Mouse (Mus musculus): ENCODE measurements at regions not wholly inside any gene's neighbourhood (a gene's known extent, or its start where the extent isn't known, plus 50 kb on each side); places are given as distances from the start of the nearest gene placed in this dataset.

DNA sequence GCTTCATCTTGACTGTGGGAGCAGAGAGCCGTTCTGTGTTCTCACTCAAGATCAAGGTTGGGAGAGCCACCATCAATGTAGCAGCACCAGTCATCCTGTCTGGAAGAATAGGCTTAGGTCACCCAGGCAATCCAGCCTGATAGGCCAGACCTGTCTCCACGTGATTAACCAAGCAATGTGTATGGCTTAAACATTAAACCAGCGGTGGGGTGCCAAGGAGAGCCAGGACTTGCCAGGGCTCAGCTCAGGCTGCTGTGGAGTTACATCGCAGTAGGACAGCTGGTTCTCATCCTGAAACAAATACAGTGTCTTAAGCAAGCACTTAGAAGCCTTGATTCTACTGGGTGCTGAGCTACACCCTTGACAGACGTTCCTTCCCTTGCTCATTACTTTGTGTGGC, 207.9 kb downstream of the Plpp3 start:
- no peak for DNase-seq

GRCm38 (mm10) chr4:105376591-105376990, 219.4 kb downstream of the Plpp3 start:
- Histone ChIP-seq H3K4me3 (replicated peaks; ENCODE audit: insufficient read depth, low read depth, low read length) (no peak overlapping the region), H3K27ac (ENCODE audit: insufficient read depth, low read length) (no peak overlapping the region), H3K27me3 (ENCODE audit: control insufficient read depth, insufficient read depth, low read length) (no peaks in the 10 kb centered on the region), H3K4me1 (ENCODE audit: control insufficient read depth, insufficient read depth, low read length) (no peaks in the 10 kb centered on the region)
- DNase-seq: no peak
- WGBS: 29% methylated on average over 5 of the region's 5 CpGs
- TF ChIP-seq POLR2A (IDR thresholded peaks at IDR 0.05; ENCODE audit: borderline replicate concordance, insufficient read depth, low read length) (no peak), CTCF (IDR thresholded peaks at IDR 0.05; ENCODE audit: borderline replicate concordance, insufficient read depth, low read depth, low read length) (no peak)

More for the DNA sequence above, 207.9 kb downstream of the Plpp3 start:
- H3K27me3 ChIP-seq (ENCODE audit: control insufficient read depth, insufficient read depth, low read length): no peaks in the 10 kb centered on the region; the same call in 1 of the 2 replicates
- no peak overlapping the region for H3K27ac ChIP-seq (ENCODE audit: insufficient read depth, low read length)
- 67% methylated on average over 5 of the region's 5 CpGs for WGBS
- H3K4me3 ChIP-seq (replicated peaks; ENCODE audit: insufficient read depth, low read depth, low read length): no peak overlapping the region
- no peak for TF ChIP-seq CTCF (IDR thresholded peaks at IDR 0.05; ENCODE audit: borderline replicate concordance, insufficient read depth, low read depth, low read length)
- TF ChIP-seq POLR2A (IDR thresholded peaks at IDR 0.05; ENCODE audit: borderline replicate concordance, insufficient read depth, low read length): no peak
- H3K4me1 ChIP-seq (ENCODE audit: control insufficient read depth, insufficient read depth, low read length): no peaks in the 10 kb centered on the region

DNA sequence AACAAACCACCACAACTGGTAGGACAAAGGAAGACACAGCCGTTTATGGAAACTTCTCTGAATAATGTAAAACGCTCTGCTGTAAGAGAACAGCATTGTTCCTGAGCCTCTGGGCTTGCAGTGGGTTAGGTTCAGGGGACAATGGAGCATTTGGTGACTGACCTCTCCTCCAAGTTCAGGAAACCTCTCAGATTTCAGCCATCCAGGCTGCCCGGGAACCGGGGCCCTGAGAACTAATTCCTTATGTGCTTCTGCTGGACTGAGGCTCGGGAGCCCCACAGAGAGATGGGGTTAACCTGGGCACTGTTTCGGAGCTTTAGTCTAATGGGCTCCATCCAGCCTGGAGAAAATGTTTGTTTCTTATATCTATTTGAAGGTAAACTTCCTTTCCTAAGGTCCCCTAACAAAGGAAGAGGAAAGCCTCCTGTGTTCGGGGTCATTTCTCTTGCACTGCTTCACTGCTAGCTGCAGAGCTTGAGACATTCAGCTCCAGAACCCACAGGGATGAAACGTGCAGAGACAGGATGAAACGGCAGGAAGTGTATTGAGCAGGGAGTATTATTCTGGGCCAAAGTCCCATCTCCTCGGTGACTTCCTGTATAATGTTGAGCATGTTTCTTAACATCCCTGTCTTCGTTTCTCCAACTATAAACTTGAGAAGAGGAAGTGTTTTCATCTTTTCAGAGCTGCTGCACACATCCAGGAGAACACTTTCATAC, 220.5 kb downstream of the Plpp3 start:
- no peak for DNase-seq
- no peak for TF ChIP-seq POLR2A (IDR thresholded peaks at IDR 0.05; ENCODE audit: borderline replicate concordance, insufficient read depth, low read length)
- no peak for TF ChIP-seq CTCF (IDR thresholded peaks at IDR 0.05; ENCODE audit: borderline replicate concordance, insufficient read depth, low read depth, low read length)
- Histone ChIP-seq H3K4me1 (ENCODE audit: control insufficient read depth, insufficient read depth, low read length) (no peaks in the 10 kb centered on the region), H3K27me3 (ENCODE audit: control insufficient read depth, insufficient read depth, low read length) (no peaks in the 10 kb centered on the region), H3K4me3 (replicated peaks; ENCODE audit: insufficient read depth, low read depth, low read length) (no peak overlapping the region), H3K27ac (ENCODE audit: insufficient read depth, low read length) (no peak overlapping the region)
- 74% methylated on average over 11 of the region's 11 CpGs for WGBS

DNA sequence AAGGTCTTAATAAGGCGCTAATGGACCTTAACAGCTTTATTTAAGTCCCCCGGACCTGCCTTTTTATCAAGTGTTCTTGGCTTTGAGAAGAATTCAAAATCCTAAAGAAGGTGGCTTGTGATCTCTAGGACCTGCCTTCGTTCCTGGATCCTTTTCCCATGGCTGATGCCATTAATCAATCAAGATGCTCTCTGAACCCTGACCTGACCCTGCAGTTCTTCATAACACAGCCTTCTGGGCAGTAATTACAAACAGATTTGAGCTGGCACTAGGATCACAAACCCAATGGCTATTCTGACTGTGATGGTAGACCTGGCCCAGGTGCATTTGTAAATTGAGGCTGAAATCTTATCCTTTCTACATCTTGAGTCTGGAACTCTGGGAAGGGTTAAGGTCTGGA, 227.7 kb downstream of the Plpp3 start:
- H3K4me3 ChIP-seq (replicated peaks; ENCODE audit: insufficient read depth, low read depth, low read length): no peak overlapping the region
- H3K4me1 ChIP-seq (ENCODE audit: control insufficient read depth, insufficient read depth, low read length): no peaks in the 10 kb centered on the region
- DNase-seq: no peak
- WGBS: 90% methylated on average over 3 of the region's 3 CpGs
- no peaks in the 10 kb centered on the region for H3K27me3 ChIP-seq (ENCODE audit: control insufficient read depth, insufficient read depth, low read length)
- no peak overlapping the region for H3K27ac ChIP-seq (ENCODE audit: insufficient read depth, low read length)
- no peak for TF ChIP-seq CTCF (IDR thresholded peaks at IDR 0.05; ENCODE audit: borderline replicate concordance, insufficient read depth, low read depth, low read length)

DNA sequence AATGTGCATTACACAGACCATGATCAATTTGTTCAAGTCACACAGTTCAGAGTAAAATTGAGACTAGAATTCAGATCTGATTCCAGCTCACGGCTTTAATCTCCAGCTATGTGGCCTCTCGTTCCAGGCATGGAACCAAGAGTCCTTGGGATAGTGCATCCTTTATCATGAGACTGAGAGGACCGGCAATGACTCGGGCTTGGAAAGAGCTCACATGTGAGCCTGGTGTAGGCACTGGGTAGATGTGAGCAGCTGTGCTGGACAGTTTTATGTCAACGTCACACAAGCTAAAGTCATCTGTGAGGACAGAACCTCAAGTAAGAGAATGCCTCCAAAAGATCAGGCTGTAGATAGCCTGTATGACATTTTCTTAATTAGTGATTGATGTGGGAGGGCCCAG, 228.3 kb downstream of the Plpp3 start:
- WGBS: 96% methylated on average over 5 of the region's 5 CpGs
- TF ChIP-seq CTCF (IDR thresholded peaks at IDR 0.05; ENCODE audit: borderline replicate concordance, insufficient read depth, low read depth, low read length) (no peak), POLR2A (IDR thresholded peaks at IDR 0.05; ENCODE audit: borderline replicate concordance, insufficient read depth, low read length) (no peak)
- Histone ChIP-seq H3K27ac (ENCODE audit: insufficient read depth, low read length) (no peak overlapping the region), H3K27me3 (ENCODE audit: control insufficient read depth, insufficient read depth, low read length) (no peaks in the 10 kb centered on the region), H3K4me1 (ENCODE audit: control insufficient read depth, insufficient read depth, low read length) (no peaks in the 10 kb centered on the region), H3K4me3 (replicated peaks; ENCODE audit: insufficient read depth, low read depth, low read length) (no peak overlapping the region)
- no peak for DNase-seq

DNA sequence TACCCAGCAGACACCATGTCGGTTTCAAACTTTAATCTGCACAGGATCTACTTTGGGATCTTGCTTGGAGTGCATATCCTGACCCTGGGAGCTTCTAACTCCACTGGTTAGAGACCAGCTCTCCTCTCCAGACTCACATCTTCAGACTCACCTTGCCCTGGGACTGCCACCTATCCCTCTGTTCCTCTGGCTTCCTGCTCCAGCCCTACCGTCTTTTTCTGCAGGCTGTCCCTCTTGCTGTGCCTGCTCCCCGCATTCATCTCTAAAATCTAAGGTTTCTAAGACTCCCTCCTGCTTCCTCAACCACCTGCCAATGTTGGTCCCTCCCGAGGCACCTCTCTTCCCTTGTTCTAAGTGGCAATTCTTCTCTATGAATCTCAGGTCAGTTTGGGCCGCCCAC, 233.2 kb downstream of the Plpp3 start:
- no peaks in the 10 kb centered on the region for H3K27me3 ChIP-seq (ENCODE audit: control insufficient read depth, insufficient read depth, low read length)
- DNase-seq: no peak
- H3K4me1 ChIP-seq (ENCODE audit: control insufficient read depth, insufficient read depth, low read length): no peaks in the 10 kb centered on the region
- WGBS: 31% methylated on average over 5 of the region's 5 CpGs
- no peak overlapping the region for H3K4me3 ChIP-seq (replicated peaks; ENCODE audit: insufficient read depth, low read depth, low read length)
- no peak overlapping the region for H3K27ac ChIP-seq (ENCODE audit: insufficient read depth, low read length)
- no peak for TF ChIP-seq POLR2A (IDR thresholded peaks at IDR 0.05; ENCODE audit: borderline replicate concordance, insufficient read depth, low read length)
- TF ChIP-seq CTCF (IDR thresholded peaks at IDR 0.05; ENCODE audit: borderline replicate concordance, insufficient read depth, low read depth, low read length): no peak

DNA sequence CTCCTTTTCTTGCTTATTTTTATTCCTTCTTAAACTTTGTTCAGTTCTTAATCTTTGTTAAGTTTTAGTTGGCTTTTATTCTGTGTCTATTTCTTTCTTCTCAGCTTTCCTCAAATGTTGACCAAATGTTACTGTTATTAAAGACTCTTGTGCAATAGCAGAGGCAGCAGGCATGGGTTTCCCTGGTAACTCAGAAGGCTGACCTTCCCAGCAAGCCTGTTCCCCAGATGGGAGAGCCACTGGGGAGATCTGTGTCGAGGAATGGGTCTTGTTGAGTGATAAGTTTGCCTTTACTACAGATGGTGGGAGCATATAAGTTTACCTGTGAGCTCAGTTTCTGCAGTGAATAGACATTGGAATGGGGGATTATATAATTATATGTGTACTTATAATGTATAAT, 237.2 kb downstream of the Plpp3 start:
- H3K27ac ChIP-seq (ENCODE audit: insufficient read depth, low read length): no peak overlapping the region
- TF ChIP-seq CTCF (IDR thresholded peaks at IDR 0.05; ENCODE audit: borderline replicate concordance, insufficient read depth, low read depth, low read length) (no peak), POLR2A (IDR thresholded peaks at IDR 0.05; ENCODE audit: borderline replicate concordance, insufficient read depth, low read length) (no peak)
- H3K4me3 ChIP-seq (replicated peaks; ENCODE audit: insufficient read depth, low read depth, low read length): no peak overlapping the region
- WGBS: 36% methylated on average over 1 of the region's 1 CpGs
- H3K27me3 ChIP-seq (ENCODE audit: control insufficient read depth, insufficient read depth, low read length): no peaks in the 10 kb centered on the region
- H3K4me1 ChIP-seq (ENCODE audit: control insufficient read depth, insufficient read depth, low read length): no peaks in the 10 kb centered on the region
- DNase-seq: no peak

DNA sequence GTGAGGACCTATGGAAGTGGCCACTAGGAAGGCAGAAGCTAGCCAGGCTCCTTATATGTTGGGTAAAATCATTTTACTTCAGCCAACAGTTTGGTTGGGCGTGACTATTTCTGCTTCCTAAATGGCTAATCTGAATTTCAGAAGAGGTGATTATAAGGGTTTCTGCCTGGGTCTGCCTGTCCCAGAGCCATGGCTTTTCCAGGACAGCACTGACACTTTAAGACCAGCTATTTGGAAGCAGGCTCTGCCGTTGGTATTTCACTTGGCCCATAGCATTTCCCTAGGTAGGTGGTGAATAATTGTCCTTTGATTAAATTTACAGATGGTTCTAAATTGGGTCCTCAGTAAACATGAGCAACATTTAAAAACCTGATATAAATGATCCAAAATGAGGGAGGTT, 240.3 kb downstream of the Plpp3 start:
- Histone ChIP-seq H3K4me3 (replicated peaks; ENCODE audit: insufficient read depth, low read depth, low read length) (no peak overlapping the region), H3K27me3 (ENCODE audit: control insufficient read depth, insufficient read depth, low read length) (no peaks in the 10 kb centered on the region), H3K4me1 (ENCODE audit: control insufficient read depth, insufficient read depth, low read length) (no peaks in the 10 kb centered on the region), H3K27ac (ENCODE audit: insufficient read depth, low read length) (no peak overlapping the region)
- DNase-seq: no peak
- TF ChIP-seq CTCF (IDR thresholded peaks at IDR 0.05; ENCODE audit: borderline replicate concordance, insufficient read depth, low read depth, low read length) (no peak), POLR2A (IDR thresholded peaks at IDR 0.05; ENCODE audit: borderline replicate concordance, insufficient read depth, low read length) (no peak)
- WGBS: 76% methylated on average over 2 of the region's 2 CpGs

All from cerebellum, adult 2 months (tissue).